Mouse (Mus musculus) left cerebral cortex, adult 8-10 months (tissue): ENCODE measurements around the gene Lhfpl3. TPM values are rescaled to one million over a fixed set of nuclear protein-coding genes. Genes with fewer than 3 reads are reported as not detected.
A peak's percentile ranks its signal among the peaks of the same experiment; 100 is the strongest.
"Not testable (repeated sequence)": the region's sequence is repeated elsewhere in the genome, so short reads cannot be mapped to it uniquely, and the experiment has no call there.

ENCODE experiments used
- DNase-seq, 2 experiments: peaks; one replicate each; pipeline ENCODE4 v3.0.0; 2022; ENCODE audit warnings: low spot score in 2 of 2
- total RNA-seq, 4 experiments: library from RNA; stranded (reverse); gene quantifications; 2 replicates each; pipeline ENCODE4 v1.2.4; 2022

The Lhfpl3 gene
- total RNA-seq: 10 to 100 TPM; 21.3 to 23.9 (median 22.6) TPM

DNA sequence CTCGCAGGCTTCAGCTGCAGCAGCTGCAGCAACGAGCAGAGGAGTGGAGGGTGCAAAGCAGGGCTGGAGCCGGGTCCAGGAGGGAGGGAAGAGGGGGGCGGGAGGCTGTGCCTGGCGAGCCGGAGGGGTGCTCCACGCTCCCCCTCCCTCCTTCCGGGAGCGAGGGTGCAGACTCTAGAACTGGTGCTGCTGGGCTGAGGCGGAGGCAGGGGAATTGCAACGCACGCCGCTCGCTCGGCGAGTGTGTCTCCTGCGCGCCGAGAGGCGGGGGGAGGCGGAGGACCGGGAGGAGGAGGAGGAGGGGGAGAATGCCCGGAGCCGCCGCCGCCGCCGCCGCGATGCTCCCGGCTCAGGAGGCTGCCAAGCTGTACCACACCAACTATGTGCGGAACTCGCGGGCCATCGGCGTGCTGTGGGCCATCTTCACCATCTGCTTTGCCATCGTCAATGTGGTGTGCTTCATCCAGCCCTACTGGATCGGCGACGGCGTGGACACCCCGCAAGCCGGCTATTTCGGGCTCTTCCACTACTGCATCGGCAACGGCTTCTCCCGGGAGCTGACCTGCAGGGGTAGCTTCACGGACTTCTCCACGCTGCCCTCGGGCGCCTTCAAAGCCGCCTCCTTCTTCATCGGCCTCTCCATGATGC is at the start of gene Lhfpl3:
Gene Lhfpl3 (plus strand): TSS at position 175 of the 648 bp plus-strand sequence.
- DNase-seq: peak; percentile 22 to 41

GRCm38 (mm10) chr5:22706271-22706670 is 39.6 kb upstream of the Lhfpl3 start:
- not testable (repeated sequence) for DNase-seq

GRCm38 (mm10) chr5:22745529-22745884 is 352 bp upstream of the Lhfpl3 start:
- no peak for DNase-seq

DNA sequence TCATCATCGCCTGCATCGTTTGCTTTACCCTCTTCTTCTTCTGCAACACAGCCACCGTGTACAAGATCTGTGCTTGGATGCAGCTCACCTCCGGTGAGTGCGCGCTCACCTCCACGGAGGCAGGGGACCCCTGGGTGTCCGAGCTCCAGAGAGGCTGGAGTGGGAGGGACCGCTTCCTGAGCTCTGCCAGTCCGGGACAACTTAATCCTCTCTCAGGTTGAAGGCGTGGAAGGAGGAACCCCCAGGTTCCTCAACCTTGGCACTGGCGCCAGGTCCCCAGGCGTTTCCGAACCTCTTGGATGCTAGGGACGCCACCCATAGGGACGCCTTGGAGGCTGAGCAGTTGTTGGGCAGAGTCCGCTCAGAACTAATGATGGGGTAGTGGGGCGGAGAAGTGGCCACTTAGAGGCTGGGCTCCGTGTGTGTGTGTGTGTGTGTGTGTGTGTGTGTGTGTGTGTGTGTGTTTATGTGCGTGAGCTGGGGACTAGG is 718 bp downstream of the Lhfpl3 start:
- no peak for DNase-seq

DNA sequence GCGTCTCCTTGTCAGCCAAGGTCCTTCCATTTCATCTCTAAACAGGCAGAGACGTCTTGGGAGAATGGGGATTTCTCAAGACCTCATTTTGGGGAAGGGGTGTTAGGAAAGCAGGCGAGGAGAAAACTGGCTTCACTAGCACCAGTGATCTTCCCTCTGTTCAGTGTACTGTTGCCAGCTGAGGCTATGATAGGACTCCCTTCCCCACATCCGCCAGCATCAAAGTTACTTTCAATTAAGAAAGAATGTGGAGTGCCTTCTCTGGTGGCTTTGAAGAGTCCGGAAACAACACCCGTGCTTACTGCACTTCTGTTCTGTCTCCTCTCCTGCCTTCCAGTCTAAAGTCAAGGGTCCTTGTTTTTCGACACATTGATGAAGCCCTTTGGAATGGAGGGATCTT is 1.4 kb downstream of the Lhfpl3 start:
- DNase-seq: no peak

DNA sequence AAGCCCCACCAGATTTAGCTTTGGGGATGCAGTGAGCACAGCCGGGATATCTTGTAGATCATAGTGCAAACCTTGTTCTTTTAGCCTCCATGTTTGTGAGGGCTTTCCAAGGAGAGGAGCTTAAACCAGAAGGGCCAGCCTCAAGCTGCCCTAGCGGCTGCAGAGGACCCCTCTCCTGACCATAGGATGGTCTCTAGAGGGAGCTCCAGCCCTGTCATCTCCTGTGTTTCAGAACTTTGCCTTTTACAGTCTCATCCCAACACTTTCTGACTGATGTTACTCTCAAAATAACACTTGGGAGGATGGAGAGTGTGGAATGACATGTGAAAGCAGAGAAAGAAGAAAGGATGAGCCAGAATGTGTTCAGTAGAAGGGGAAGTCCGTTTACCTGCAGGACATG is 11.4 kb downstream of the Lhfpl3 start:
- no peak for DNase-seq

- DNase-seq: no peak
Measured at GRCm38 (mm10) chr5:22770726-22771125, 24.9 kb downstream of the Lhfpl3 start.

DNA sequence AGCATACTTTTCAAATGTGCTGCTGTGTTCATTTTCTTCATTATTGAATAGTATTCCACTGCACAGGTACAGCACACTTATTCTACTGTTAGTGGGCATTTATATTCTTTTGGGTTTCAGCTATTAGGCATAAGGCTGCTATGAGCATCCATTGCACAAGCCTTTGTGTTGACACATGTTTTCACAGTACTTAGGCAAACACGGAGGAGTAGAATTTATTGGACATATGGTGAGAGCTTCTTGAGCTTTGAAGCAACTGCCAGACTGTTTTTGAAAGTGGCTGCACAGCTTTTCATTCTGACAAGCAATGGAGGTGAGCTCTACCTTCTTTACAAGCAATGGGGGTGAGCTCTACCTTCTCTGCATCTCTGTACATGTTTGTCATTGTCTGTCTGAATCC is 49.5 kb downstream of the Lhfpl3 start:
- DNase-seq: no peak

DNA sequence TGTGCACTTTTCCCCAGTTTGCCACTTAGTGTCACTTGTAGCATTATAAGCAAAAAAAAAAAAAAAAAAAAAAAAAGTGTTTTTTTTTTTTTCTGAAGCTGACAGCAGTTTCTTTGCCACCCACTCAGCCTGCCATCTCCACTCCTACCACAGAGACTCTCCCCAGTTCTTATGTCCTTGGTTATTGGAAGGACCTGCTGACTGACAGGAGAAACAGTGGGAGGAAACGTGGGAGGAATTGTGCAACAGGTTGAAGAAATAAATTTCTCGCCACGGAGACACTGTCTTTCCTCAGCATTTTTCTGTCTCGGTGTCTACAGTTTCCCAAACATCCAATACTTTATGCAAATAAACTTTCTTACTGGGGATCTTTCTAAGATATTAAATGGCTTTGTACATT is 67.6 kb downstream of the Lhfpl3 start:
- peak in 1 of 2 experiments; percentile 15 for DNase-seq

DNA sequence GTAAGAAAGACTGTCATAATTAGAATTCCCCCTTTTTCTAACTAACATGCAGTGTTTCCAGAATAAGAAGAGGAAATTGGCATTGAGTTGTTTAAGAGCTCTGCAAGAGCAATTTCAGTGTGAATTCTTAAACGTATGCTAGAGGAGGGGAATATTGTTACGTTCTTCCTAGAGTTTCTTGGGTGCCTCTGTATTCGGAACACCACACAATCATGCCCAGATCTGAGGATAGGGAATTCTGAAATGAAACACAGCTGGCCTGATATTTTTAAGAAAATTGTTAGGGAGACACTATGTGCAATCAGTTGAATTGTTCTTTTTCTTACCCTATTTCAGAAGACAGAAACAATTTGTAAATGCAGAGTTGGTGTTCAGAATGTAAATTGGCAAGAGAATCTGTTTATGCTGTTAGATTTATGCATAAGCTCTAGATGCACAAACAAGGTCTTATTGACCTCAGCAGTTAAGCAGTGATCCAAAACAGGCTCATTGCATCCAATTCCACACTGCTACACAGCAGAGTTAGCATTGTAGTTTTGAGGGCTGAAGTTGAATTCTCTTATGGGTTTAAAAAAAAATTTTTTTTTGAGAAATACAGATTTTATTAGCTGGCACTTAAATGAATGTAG is 84.1 kb downstream of the Lhfpl3 start:
- no peak for DNase-seq

DNA sequence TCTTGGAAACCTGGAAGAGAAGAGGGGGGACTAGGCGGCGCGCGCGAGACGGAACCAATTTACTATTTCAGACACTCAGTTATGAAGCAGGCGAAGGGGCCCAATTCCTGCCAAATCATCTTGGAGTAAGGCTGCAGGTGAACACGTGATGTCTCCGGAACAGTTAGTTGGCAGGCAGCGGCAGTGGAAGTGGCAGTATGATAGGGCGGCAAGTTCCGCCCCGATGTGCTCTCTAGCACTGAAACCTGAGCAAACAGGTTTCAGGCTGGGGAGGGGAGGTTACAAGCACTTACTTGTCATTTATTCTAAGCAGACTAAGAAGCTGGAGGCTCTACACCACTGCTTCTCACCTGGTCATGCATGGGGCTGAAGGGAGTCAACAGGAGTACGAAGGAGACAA is 105.7 kb downstream of the Lhfpl3 start:
- DNase-seq: no peak

GRCm38 (mm10) chr5:22853503-22853902 is 107.6 kb downstream of the Lhfpl3 start:
- no peak for DNase-seq

DNA sequence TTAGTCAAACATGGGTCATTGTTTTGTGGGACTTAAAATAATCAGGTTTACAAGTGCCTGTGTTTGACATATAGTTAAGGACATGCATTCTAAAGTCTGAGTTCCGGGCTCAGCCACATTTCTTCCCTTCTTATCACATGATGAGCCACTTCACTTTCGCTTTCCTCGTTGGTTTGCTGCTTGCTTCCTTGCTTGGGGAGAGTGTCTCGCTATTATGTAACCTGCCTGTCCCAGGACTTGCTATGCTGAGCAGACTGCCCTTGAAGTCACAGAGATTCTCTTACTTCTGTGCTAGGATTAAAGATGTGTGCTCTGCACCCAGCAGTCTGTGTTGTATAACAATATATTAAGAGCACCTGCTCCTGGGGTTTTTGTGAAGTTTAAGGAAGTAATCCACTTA is 110.6 kb downstream of the Lhfpl3 start:
- DNase-seq: no peak

DNA sequence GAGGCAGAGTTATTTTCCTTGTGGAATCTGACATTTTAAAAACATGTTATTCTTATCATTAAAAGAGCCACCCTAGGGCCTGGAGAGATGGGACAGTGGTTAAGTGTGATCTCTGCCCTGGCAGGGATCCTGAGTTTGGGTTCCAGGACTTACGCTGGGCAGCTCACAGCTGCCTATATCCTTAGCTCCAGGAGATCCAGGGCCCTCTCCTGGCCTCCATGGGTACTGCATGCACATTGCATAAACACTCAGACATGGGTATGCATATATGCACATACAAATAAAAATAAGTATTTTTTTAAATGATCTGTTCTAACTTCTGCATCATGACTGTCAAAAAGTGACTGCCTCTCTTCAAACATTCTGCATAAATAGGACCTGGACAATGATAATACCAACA is 115.5 kb downstream of the Lhfpl3 start:
- DNase-seq: no peak

GRCm38 (mm10) chr5:22869031-22869430 is 123.2 kb downstream of the Lhfpl3 start:
- no peak for DNase-seq

DNA sequence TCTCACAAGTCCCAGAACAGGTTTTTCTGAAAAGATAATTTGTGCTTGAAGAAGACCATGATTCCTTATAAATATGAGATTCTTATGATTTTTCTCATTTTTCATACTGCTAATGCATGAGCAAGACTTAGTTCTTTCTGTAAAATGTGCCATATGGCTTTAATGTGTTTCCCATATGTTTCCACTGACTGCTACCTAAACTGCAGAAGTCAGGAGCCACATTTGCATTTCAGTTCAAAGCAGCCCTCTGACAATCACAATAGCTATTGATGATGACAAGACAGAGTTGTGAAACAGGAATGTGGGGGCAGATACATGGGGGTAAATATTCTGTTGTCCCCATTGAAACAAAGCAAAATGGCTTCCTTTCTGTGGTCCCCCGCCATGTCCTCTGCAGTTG is 126.6 kb downstream of the Lhfpl3 start:
- DNase-seq: no peak

- peak in 1 of 2 experiments; percentile 69 for DNase-seq
Measured at GRCm38 (mm10) chr5:22888345-22888744, 142.5 kb downstream of the Lhfpl3 start.

GRCm38 (mm10) chr5:22889481-22889880 is 143.6 kb downstream of the Lhfpl3 start:
- no peak for DNase-seq

DNA sequence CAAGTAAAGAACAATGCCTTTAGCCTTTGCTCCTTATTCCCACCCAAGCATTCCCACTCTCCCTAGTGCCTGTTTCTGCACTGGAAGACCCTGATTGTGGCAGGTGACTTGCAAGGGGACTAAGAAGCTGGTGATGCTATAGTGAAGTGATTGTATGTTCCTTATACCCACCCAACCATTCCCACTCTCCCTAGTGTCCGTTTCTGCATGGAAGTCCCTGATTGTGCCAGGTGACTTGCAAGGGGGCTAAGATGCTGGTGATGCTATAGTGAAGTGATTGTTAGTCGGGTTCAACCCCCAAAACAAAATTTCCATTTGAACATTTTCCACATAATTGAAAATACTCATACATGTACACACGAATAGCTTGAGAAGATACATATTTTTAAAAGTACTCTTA is 151.4 kb downstream of the Lhfpl3 start:
- DNase-seq: no peak

GRCm38 (mm10) chr5:22897656-22898289 is 151.9 kb downstream of the Lhfpl3 start:
- no peak for DNase-seq

DNA sequence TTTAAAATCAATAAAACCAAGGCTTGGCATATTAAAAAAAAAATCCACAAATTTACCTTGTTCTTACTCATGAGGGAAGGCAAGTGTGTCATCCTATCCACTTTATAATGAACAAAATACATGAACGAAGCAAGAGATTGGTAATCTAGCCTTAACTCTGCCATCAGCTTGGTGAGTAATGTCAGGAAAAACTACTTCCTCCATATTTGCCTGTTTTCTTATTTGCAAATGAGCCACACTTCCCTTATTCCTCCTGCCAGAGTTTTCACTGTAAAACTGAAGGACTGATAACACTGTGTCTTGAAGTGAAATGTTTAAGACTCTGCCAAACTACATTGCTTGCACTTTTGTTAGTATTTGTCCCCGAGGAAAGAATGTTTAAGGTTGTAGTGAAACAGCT is 152.7 kb downstream of the Lhfpl3 start:
- no peak for DNase-seq

- DNase-seq: no peak
Measured at GRCm38 (mm10) chr5:22899913-22900312, 154.1 kb downstream of the Lhfpl3 start.

DNA sequence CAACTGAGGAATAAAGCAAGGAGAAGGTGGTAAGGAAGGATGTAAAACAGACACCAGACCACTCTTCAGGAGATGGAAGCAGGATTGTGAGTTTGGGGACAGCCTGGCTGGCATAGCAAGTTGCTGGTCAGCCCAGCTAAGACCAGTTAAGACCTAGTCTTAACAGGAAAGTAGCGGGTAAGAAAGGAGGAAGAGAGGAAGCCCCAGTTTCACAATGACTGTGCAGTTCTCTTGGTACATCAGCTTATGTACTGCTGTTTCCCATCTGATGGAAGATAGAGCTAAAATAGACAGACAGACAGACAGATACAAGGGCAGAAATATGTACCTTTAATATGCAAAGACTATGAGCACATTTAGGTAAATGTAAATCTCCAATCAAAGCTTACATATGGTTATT is 171.3 kb downstream of the Lhfpl3 start:
- no peak for DNase-seq
